Mouse (Mus musculus) stomach, postnatal 0 days (tissue): ENCODE measurements around the gene Nuak1.

ENCODE experiments used
- CTCF ChIP-seq: IDR thresholded peaks from 2 replicates; pipeline ENCODE4 v1.5.1; 2016; ENCODE audit warnings: antibody characterized with exemption, low read depth, mild to moderate bottlenecking, moderate library complexity
- EP300 ChIP-seq: optimal IDR thresholded peaks from 2 replicates; pipeline ENCODE3; 2016; ENCODE audit warnings: antibody characterized with exemption

DNA sequence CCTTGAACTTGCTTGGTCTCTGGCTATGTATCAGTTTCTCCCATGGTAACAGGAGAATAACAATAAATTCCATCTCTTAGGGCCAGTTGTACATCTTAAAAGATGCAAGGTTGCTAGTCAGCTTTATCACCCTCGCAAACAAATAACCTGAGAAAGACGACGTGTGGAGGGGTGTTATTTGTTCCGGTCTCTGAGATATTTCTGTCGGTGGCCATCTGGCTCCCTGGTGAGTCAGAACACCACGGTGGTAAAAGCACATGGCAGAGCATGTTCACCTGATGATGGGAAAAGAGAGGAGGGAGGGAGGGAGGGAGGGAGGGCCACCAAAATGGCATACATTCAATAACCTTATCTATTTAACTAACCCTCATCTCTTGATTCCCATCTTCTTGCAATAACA, 86.1 kb downstream of the Nuak1 start:
- TF ChIP-seq CTCF: no peak
- no peak for TF ChIP-seq EP300
